Mouse (Mus musculus): ENCODE measurements around the gene Zbtb25.

The Zbtb25 gene

GRCm38 (mm10) chr12:76369206-76369977 lies at the start of gene Zbtb25:
Zbtb25 (minus strand) TSS chr12:76369602.
- DNase-seq (ENCODE audit: low read depth, low spot score), result peak; percentile 90
- Histone ChIP-seq H3K27me3 (ENCODE audit: control insufficient read depth, insufficient read depth, low read length, poor library complexity, severe bottlenecking) (no peaks in the 10 kb centered on the region), H3K36me3 (ENCODE audit: control insufficient read depth, insufficient read depth, low read length, poor library complexity, severe bottlenecking) (no peaks in the 10 kb centered on the region)

GRCm38 (mm10) chr12:76418346-76418745 lies 48.9 kb upstream of the Zbtb25 start:
- no peak for DNase-seq (ENCODE audit: low read depth, low spot score)
- H3K36me3 ChIP-seq (ENCODE audit: control insufficient read depth, insufficient read depth, low read length, poor library complexity, severe bottlenecking), result no peaks in the 10 kb centered on the region

GRCm38 (mm10) chr12:76417433-76417854 lies 48.0 kb upstream of the Zbtb25 start, which contains the start of gene Ppp1r36:
Ppp1r36 (plus strand) TSS chr12:76417538.
- no peak for DNase-seq (ENCODE audit: low read depth, low spot score)
- Histone ChIP-seq H3K27me3 (ENCODE audit: control insufficient read depth, insufficient read depth, low read length, poor library complexity, severe bottlenecking) (no peaks in the 10 kb centered on the region), H3K36me3 (ENCODE audit: control insufficient read depth, insufficient read depth, low read length, poor library complexity, severe bottlenecking) (no peaks in the 10 kb centered on the region)

More at GRCm38 (mm10) chr12:76418346-76418745, 48.9 kb upstream of the Zbtb25 start:
- H3K27me3 ChIP-seq (ENCODE audit: control insufficient read depth, insufficient read depth, low read length, poor library complexity, severe bottlenecking), result no peaks in the 10 kb centered on the region

- H3K27me3 ChIP-seq (ENCODE audit: control insufficient read depth, insufficient read depth, low read length, poor library complexity, severe bottlenecking), result no peaks in the 10 kb centered on the region
- no peaks in the 10 kb centered on the region for H3K36me3 ChIP-seq (ENCODE audit: control insufficient read depth, insufficient read depth, low read length, poor library complexity, severe bottlenecking)
- peak; percentile 53 for DNase-seq (ENCODE audit: low read depth, low spot score)
These were observed 46.1 kb upstream of the Zbtb25 start for GRCm38 (mm10) chr12:76415383-76416010.

- H3K36me3 ChIP-seq (ENCODE audit: control insufficient read depth, insufficient read depth, low read length, poor library complexity, severe bottlenecking), result no peaks in the 10 kb centered on the region
- DNase-seq (ENCODE audit: low read depth, low spot score), result no peak
- H3K27me3 ChIP-seq (ENCODE audit: control insufficient read depth, insufficient read depth, low read length, poor library complexity, severe bottlenecking), result no peaks in the 10 kb centered on the region
These were observed 39.8 kb upstream of the Zbtb25 start for GRCm38 (mm10) chr12:76409166-76409565.

- no peaks in the 10 kb centered on the region for H3K27me3 ChIP-seq (ENCODE audit: control insufficient read depth, insufficient read depth, low read length, poor library complexity, severe bottlenecking)
- DNase-seq (ENCODE audit: low read depth, low spot score), result no peak
These were observed 37.8 kb upstream of the Zbtb25 start for GRCm38 (mm10) chr12:76407184-76407583.

GRCm38 (mm10) chr12:76405971-76406370 lies 36.6 kb upstream of the Zbtb25 start:
- Histone ChIP-seq H3K27me3 (ENCODE audit: control insufficient read depth, insufficient read depth, low read length, poor library complexity, severe bottlenecking) (no peaks in the 10 kb centered on the region), H3K36me3 (ENCODE audit: control insufficient read depth, insufficient read depth, low read length, poor library complexity, severe bottlenecking) (no peaks in the 10 kb centered on the region)
- DNase-seq (ENCODE audit: low read depth, low spot score), result peak; percentile 62

More at GRCm38 (mm10) chr12:76407184-76407583, 37.8 kb upstream of the Zbtb25 start:
- H3K36me3 ChIP-seq (ENCODE audit: control insufficient read depth, insufficient read depth, low read length, poor library complexity, severe bottlenecking), result no peaks in the 10 kb centered on the region

GRCm38 (mm10) chr12:76405183-76405970 lies 36.0 kb upstream of the Zbtb25 start:
- no peaks in the 10 kb centered on the region for H3K27me3 ChIP-seq (ENCODE audit: control insufficient read depth, insufficient read depth, low read length, poor library complexity, severe bottlenecking)
- H3K36me3 ChIP-seq (ENCODE audit: control insufficient read depth, insufficient read depth, low read length, poor library complexity, severe bottlenecking), result no peaks in the 10 kb centered on the region
- DNase-seq (ENCODE audit: low read depth, low spot score), result peak; percentile 51

GRCm38 (mm10) chr12:76404836-76405182 lies 35.4 kb upstream of the Zbtb25 start:
- H3K36me3 ChIP-seq (ENCODE audit: control insufficient read depth, insufficient read depth, low read length, poor library complexity, severe bottlenecking), result no peaks in the 10 kb centered on the region
- no peak for DNase-seq (ENCODE audit: low read depth, low spot score)
- H3K27me3 ChIP-seq (ENCODE audit: control insufficient read depth, insufficient read depth, low read length, poor library complexity, severe bottlenecking), result no peaks in the 10 kb centered on the region

GRCm38 (mm10) chr12:76403886-76404537 lies 34.6 kb upstream of the Zbtb25 start, which contains the start of gene Hspa2:
Hspa2 (plus strand) TSS chr12:76404176.
- peak; percentile 98 for DNase-seq (ENCODE audit: low read depth, low spot score)
- Histone ChIP-seq H3K36me3 (ENCODE audit: control insufficient read depth, insufficient read depth, low read length, poor library complexity, severe bottlenecking) (no peaks in the 10 kb centered on the region), H3K27me3 (ENCODE audit: control insufficient read depth, insufficient read depth, low read length, poor library complexity, severe bottlenecking) (no peaks in the 10 kb centered on the region)

GRCm38 (mm10) chr12:76402991-76403885 lies 33.8 kb upstream of the Zbtb25 start:
- no peak for DNase-seq (ENCODE audit: low read depth, low spot score)
- Histone ChIP-seq H3K36me3 (ENCODE audit: control insufficient read depth, insufficient read depth, low read length, poor library complexity, severe bottlenecking) (no peaks in the 10 kb centered on the region), H3K27me3 (ENCODE audit: control insufficient read depth, insufficient read depth, low read length, poor library complexity, severe bottlenecking) (no peaks in the 10 kb centered on the region)

GRCm38 (mm10) chr12:76401674-76402073 lies 32.3 kb upstream of the Zbtb25 start:
- peak; percentile 50 for DNase-seq (ENCODE audit: low read depth, low spot score)
- Histone ChIP-seq H3K36me3 (ENCODE audit: control insufficient read depth, insufficient read depth, low read length, poor library complexity, severe bottlenecking) (no peaks in the 10 kb centered on the region), H3K27me3 (ENCODE audit: control insufficient read depth, insufficient read depth, low read length, poor library complexity, severe bottlenecking) (no peaks in the 10 kb centered on the region)

- Histone ChIP-seq H3K27me3 (ENCODE audit: control insufficient read depth, insufficient read depth, low read length, poor library complexity, severe bottlenecking) (no peaks in the 10 kb centered on the region), H3K36me3 (ENCODE audit: control insufficient read depth, insufficient read depth, low read length, poor library complexity, severe bottlenecking) (no peaks in the 10 kb centered on the region)
- no peak for DNase-seq (ENCODE audit: low read depth, low spot score)
These were observed 27.9 kb upstream of the Zbtb25 start for GRCm38 (mm10) chr12:76397281-76397680.
